Mouse (Mus musculus): ENCODE data around the gene Khsrp. TPM values are rescaled to one million over a fixed set of nuclear protein-coding genes. Genes with fewer than 3 reads are reported as not detected.

Khsrp gene
- total RNA-seq, 2 experiments from 2014 or later = 23.4 to 24.1 TPM

GRCm38 (mm10) chr17:56986105-56986805 lies 45.1 kb downstream of the Khsrp start:
- no peak for DNase-seq

- DNase-seq = no peak
Observed at GRCm38 (mm10) chr17:56985656-56986055, 45.7 kb downstream of the Khsrp start.

GRCm38 (mm10) chr17:56984886-56985285 lies 46.4 kb downstream of the Khsrp start:
- DNase-seq = no peak

GRCm38 (mm10) chr17:56982013-56982412 lies 49.3 kb downstream of the Khsrp start, which contains the start of gene Acer1:
TSS of gene Acer1 (minus strand) at chr17:56982126.
- DNase-seq = no peak

GRCm38 (mm10) chr17:56981049-56981448 lies 50.3 kb downstream of the Khsrp start:
- no peak for DNase-seq

GRCm38 (mm10) chr17:56979524-56979923 lies 51.8 kb downstream of the Khsrp start:
- DNase-seq = no peak

- no peak for DNase-seq
Observed at GRCm38 (mm10) chr17:56976531-56977390, 54.6 kb downstream of the Khsrp start.

- DNase-seq = no peak
Observed at GRCm38 (mm10) chr17:56975391-56975790, 55.9 kb downstream of the Khsrp start.

- DNase-seq = no peak
Observed at GRCm38 (mm10) chr17:56974708-56975240, 56.5 kb downstream of the Khsrp start.

GRCm38 (mm10) chr17:56973956-56974707 lies 57.2 kb downstream of the Khsrp start:
- DNase-seq = no peak

Other genes starting within 250 kb of the Khsrp start
- gene Rfx2, start 200.5 kb downstream of the Khsrp start, total RNA-seq (2021) = 1 to 10 TPM; 3.0 to 4.1 TPM
- not detected for gene Acsbg2, start 157.1 kb downstream of the Khsrp start, total RNA-seq (2021)
- not detected for gene 1700061G19Rik, start 156.0 kb downstream of the Khsrp start, total RNA-seq (2021)
- 10 to 100 TPM; 16.0 to 16.5 TPM for gene Mllt1, start 96.1 kb downstream of the Khsrp start, total RNA-seq (2021)
- gene Acer1, start 49.4 kb downstream of the Khsrp start, total RNA-seq (2021) = not detected
- gene Clpp, start 41.2 kb downstream of the Khsrp start, total RNA-seq (2021) = 10 to 100 TPM; 29.8 to 31.3 TPM
- gene Alkbh7, start 34.2 kb downstream of the Khsrp start, total RNA-seq (2021) = 10 to 100 TPM; 24.4 to 28.3 TPM
- not detected for gene Pspn, start 31.5 kb downstream of the Khsrp start, total RNA-seq (2021)
- 10 to 100 TPM; 16.1 to 18.7 TPM for gene Gtf2f1, start 20.2 kb downstream of the Khsrp start, total RNA-seq (2021)
- not detected for gene Gm17949, start 20.1 kb downstream of the Khsrp start, total RNA-seq (2021)
- gene Slc25a41, start 10.1 kb upstream of the Khsrp start, total RNA-seq (2021) = not detected
- gene Crb3, start 27.6 kb upstream of the Khsrp start, total RNA-seq (2021) = under 1 TPM; 0.77 to 0.99 TPM
- gene Slc25a23, start 28.3 kb upstream of the Khsrp start, total RNA-seq (2021) = 10 to 100 TPM; 35.8 to 48.9 TPM
- 1 to 10 TPM in 1 of 2 experiments, under 1 TPM in 1; 0.31 to 1.2 TPM for gene Dennd1c, start 47.0 kb upstream of the Khsrp start, total RNA-seq (2021)
- 1 to 10 TPM; 1.1 to 1.3 TPM for gene Tubb4a, start 56.3 kb upstream of the Khsrp start, total RNA-seq (2021)
- gene Tnfsf9, start 73.8 kb upstream of the Khsrp start, total RNA-seq (2021) = under 1 TPM; 0.27 to 0.41 TPM
- not detected for gene Cd70, start 118.3 kb upstream of the Khsrp start, total RNA-seq (2021)
- gene Tnfsf14, start 162.7 kb upstream of the Khsrp start, total RNA-seq (2021) = not detected
- gene C3, start 196.6 kb upstream of the Khsrp start, total RNA-seq (2021) = 10 to 100 TPM in 1 of 2 experiments, 1 to 10 TPM in 1; 2.5 to 26.2 TPM
- 10 to 100 TPM; 20.7 to 22.7 TPM for gene Gpr108, start 216.9 kb upstream of the Khsrp start, total RNA-seq (2021)
- 100 to 1,000 TPM; 132 to 134 TPM for gene Trip10, start 217.9 kb upstream of the Khsrp start, total RNA-seq (2021)
- under 1 TPM; 0.33 to 0.56 TPM for gene Vav1, start 247.6 kb upstream of the Khsrp start, total RNA-seq (2021)